In genomic region chr16:33696811-33697575, GRCm38 (mm10) we compare ENCODE assay signal across 8 mouse cellular contexts. TPM values are rescaled to one million over a fixed set of nuclear protein-coding genes. Genes with fewer than 3 reads are reported as not detected.
DNase-seq lines count a peak whose midpoint lies in the region; ATAC-seq and TF ChIP-seq lines count a peak whose summit lies in the region.

No protein-coding gene starts in this region.

- peaks cover 64% of the 10 kb centered on the region for H3K4me1 ChIP-seq in heart, adult 2 months (ENCODE audit: control insufficient read depth, insufficient read depth, low read length)
- no peaks in the 10 kb centered on the region for H3K4me1 ChIP-seq in intestine, postnatal 0 days (replicated peaks; ENCODE audit: control insufficient read depth, insufficient read depth, low read length)

- no peak overlapping the region; the same call in 1 of the 2 replicates for H3K4me3 ChIP-seq in heart, adult 2 months
- H3K4me3 ChIP-seq in intestine, postnatal 0 days (ENCODE audit: low read depth, low read length), result no peak overlapping the region

- H3K36me3 ChIP-seq in heart, adult 2 months (ENCODE audit: control insufficient read depth, insufficient read depth, low read length), result peaks cover 51% of the 10 kb centered on the region
- no peaks in the 10 kb centered on the region for H3K36me3 ChIP-seq in intestine, postnatal 0 days (ENCODE audit: control insufficient read depth, insufficient read depth)

- peak; percentile 63 for TF ChIP-seq POLR2A in heart, adult 2 months (IDR thresholded peaks at IDR 0.05; ENCODE audit: insufficient read depth, low read depth, low read length)

- H3K79me2 ChIP-seq in heart, adult 2 months (replicated peaks; ENCODE audit: control insufficient read depth, insufficient read depth, low read length), result peaks cover 13% of the 10 kb centered on the region

- peak overlapping the region; percentile 21 for H3K9ac ChIP-seq in heart, adult 2 months (ENCODE audit: low read depth, low read length)
- no peak overlapping the region for H3K9ac ChIP-seq in intestine, postnatal 0 days (ENCODE audit: low read depth, low read length)

- H3K9me3 ChIP-seq in intestine, postnatal 0 days (ENCODE audit: control insufficient read depth), result no peaks in the 10 kb centered on the region

- H3K27ac ChIP-seq in heart, adult 2 months, result peak overlapping the region; percentile 94
- H3K27ac ChIP-seq in intestine, postnatal 0 days (ENCODE audit: low read depth, low read length), result 0 out of 2 replicates have a peak overlapping the region, but pooled peaks have one; percentile 2

- 22% methylated on average over 13 of the region's 13 CpGs for WGBS in heart, adult 2 months
- 71% methylated on average over 13 of the region's 13 CpGs for WGBS in intestine, postnatal 0 days

- TF ChIP-seq CTCF in heart, adult 2 months (IDR thresholded peaks at IDR 0.05), result no peak
- no peak for TF ChIP-seq CTCF in intestine, postnatal 0 days (IDR thresholded peaks at IDR 0.05; ENCODE audit: low read depth)

- no peaks in the 10 kb centered on the region for H3K27me3 ChIP-seq in heart, adult 2 months (ENCODE audit: control insufficient read depth, insufficient read depth, low read length)
- no peaks in the 10 kb centered on the region for H3K27me3 ChIP-seq in intestine, postnatal 0 days (replicated peaks; ENCODE audit: control insufficient read depth, insufficient read depth, low read length)

- peak; percentile 88 for TF ChIP-seq EP300 in heart, adult 2 months (IDR thresholded peaks at IDR 0.05; ENCODE audit: insufficient read depth, low read depth, low read length)

- DNase-seq in gastrocnemius, adult 18-20 months (ENCODE audit: low spot score), result peak; percentile 26
- DNase-seq in gastrocnemius, postnatal 10 days, result no peak
- peak; percentile 63 to 66 for DNase-seq in cerebellum, adult 18-20 months
- peak; percentile 76 to 82 for DNase-seq in heart, adult 2 months
- DNase-seq in urinary bladder, postnatal 4 days (ENCODE audit: low spot score in 2 of 2), result no peak
- DNase-seq in right cerebral cortex, postnatal 14 days, result no peak

- no peak overlapping the region for H3K4me2 ChIP-seq in intestine, postnatal 0 days (replicated peaks; ENCODE audit: low read depth)

- intact Hi-C loops in heart, adult 2 months (cut with DNase I), result loop anchor here (5.0 kb wide), 2 partner anchors 115 to 135 kb away; no protein-coding TSS in a partner anchor

- ATAC-seq in intestine, postnatal 0 days, result no peak
- ATAC-seq in megakaryocyte, adult 5-6 weeks (ENCODE audit: poor library complexity, severe bottlenecking), result peak; percentile 43

RNA-seq across cellular contexts. Expression of gene Heg1, which starts 12.8 kb away (rescaled TPM):
- total RNA-seq in gastrocnemius, adult 18-20 months (2021), result 10 to 100 TPM; 20.8 to 34.1 TPM
- 10 to 100 TPM; 54.7 to 72.6 TPM for total RNA-seq in gastrocnemius, postnatal 10 days (2021)
- total RNA-seq in heart, adult 2 months (2021), result 100 to 1,000 TPM; 126 to 148 TPM
- polyA plus RNA-seq in heart, adult 2 months (2012; rRNA removed), result 60.6 and 123 TPM in 2 replicates
- 11.6 and 13.0 TPM in 2 replicates for polyA plus RNA-seq in intestine, postnatal 0 days (2015; fragmentation: Nextera tagmentation; extraction: Ambion mirVana)
- 21.0 and 21.5 TPM in 2 replicates for total RNA-seq in megakaryocyte, adult 5-6 weeks (2015)
- 10.7 and 12.0 TPM in 2 replicates for total RNA-seq in megakaryocyte, adult 5-6 weeks (2017)

Comparison
In these comparisons a context has a peak if more than half of its experiments do, and no peak if none do; other contexts are left out.
1. DNase-seq: peak in gastrocnemius, adult 18-20 months (single experiment), cerebellum, adult 18-20 months (2 of 2) and heart, adult 2 months (2 of 2); none in gastrocnemius, postnatal 10 days (single experiment), urinary bladder, postnatal 4 days (0 of 2) and right cerebral cortex, postnatal 14 days (single experiment).